Mouse (Mus musculus) yolk sac, embryonic 10.5 days (tissue): ENCODE data around the gene Glra2.
A peak's percentile ranks its signal among the peaks of the same experiment; 100 is the strongest.
"Not testable (repeated sequence)": the region's sequence is repeated elsewhere in the genome, so short reads cannot be mapped to it uniquely, and the experiment has no call there.

ENCODE experiments used
- DNase-seq: peaks from one replicate; pipeline ENCODE4 v3.0.0-alpha.2; 2017; ENCODE audit warnings: low spot score

The Glra2 gene

DNA sequence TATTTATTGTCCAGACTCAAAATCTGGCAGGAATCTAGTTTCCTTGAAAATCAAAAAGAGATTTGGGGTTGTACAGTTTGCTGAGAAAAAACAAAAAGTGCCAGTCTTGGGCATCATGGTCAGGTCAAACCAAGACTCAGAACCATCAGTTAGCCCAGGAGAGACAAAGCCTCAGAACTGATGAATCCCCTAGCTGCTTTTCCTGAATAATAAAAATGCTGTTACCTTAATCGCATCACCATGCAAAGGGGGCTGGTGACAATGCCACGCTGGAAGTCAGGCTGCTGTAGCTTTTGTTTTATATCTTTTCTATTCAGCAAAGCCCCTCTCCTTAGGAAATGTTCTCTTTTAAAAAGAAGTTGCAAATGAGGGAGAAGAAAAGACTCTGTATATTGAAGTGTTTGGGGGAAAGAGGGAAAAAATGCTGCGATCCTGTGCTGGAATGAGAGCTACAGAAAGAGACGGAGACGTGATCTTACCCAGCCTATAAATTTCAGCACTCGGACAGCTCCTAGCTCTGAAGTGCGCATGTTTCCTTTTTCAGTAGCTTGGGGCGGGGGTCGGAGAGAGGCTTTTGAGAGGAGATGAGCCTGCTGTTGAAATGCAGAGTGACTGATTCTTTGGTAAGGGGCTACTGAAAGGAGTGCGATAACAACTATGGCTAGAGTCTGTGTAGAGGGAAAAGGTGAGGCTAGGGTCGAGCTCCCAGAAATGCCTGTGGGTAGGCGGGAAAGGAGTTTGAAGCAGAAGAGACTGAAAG lies at the start of gene Glra2:
TSS of gene Glra2 (minus strand) at position 455 of the 760 bp plus-strand sequence.
- peak; percentile 12 for DNase-seq

DNA sequence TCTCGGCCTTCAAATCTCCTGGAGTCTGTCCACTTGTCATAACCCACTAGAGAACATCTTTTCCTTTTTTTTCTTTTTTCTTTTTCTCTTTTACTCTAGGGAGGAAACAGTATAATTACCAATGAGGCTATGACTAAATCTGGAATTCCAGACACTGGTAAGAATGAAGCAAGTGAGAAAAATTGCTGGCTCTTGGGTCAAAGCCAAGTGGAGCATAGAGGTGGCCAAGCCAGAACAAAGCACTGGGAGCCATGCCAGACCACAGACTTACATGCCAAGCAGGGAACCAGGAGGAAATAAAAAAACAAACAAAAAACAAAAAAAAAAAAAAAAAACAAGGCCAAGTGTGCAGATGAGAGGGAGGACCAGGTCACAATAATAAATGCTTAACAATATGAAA lies 35.6 kb upstream of the Glra2 start:
- DNase-seq: no peak

GRCm38 (mm10) chrX:165344611-165345010 lies 17.4 kb upstream of the Glra2 start:
- DNase-seq: no peak

DNA sequence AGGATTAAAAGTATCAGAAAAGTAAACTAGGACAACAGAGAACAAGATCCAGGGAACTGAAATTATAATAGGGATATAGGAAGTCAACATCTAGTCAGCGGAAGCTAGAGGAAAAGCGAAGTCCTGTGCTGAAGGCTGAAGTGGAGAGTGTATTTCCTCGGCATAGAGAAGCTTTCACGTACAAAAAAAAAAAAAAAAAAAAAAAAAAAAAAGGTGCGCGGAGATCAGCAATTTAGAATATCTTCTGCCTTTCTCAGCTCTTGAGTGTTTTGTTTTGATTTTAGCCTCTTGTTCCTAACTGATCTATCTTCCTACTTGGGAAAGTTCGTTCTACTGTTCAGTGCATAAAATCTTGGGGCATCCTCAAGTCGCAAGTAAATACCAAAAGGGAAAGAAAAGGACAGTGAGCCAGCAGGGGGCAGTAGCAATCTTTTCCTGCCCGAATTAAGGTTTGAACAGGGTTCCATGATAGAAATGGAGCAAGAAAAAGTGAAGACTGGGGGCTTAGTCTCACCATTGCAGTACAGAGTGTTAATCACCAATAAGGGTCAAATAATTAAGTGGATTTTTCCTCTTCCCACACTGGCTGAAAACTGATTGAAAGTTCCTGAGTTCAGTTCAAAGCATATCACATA lies 623 bp upstream of the Glra2 start:
- no peak for DNase-seq

GRCm38 (mm10) chrX:165193550-165193949 lies 133.6 kb downstream of the Glra2 start:
- DNase-seq: no peak

GRCm38 (mm10) chrX:165191170-165191569 lies 136.0 kb downstream of the Glra2 start:
- DNase-seq: no peak

DNA sequence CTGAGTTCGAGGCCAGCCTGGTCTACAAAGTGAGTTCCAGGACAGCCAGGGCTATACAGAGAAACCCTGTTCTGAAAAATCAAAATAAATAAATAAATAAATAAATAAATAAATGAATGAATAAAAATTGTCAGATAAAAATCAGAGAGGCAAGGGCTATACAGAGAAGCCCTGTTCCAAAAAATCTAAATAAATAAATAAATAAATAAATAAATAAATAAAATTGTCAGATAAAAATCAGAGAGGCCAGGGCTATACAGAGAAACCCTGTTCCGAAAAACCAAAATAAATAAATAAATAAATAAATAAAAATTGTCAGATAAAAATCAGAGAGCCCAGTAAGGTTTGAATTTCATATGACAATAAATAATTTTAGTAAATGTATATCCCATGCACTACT lies 144.2 kb downstream of the Glra2 start:
- not testable (repeated sequence) for DNase-seq

- DNase-seq: no peak
Observed at GRCm38 (mm10) chrX:165156549-165156948, 170.6 kb downstream of the Glra2 start.

- DNase-seq: no peak
Observed at GRCm38 (mm10) chrX:165104171-165104570, 223.0 kb downstream of the Glra2 start.
